ENCODE assay signal across 12 mouse cellular contexts in genomic region chr1:86263564-86264339, GRCm38 (mm10). TPM values are rescaled to one million over a fixed set of nuclear protein-coding genes. Genes with fewer than 3 reads are reported as not detected.
A peak's percentile ranks its signal among the peaks of the same experiment; 100 is the strongest.
DNase-seq lines count a peak whose midpoint lies in the region; ATAC-seq lines count a peak whose summit lies in the region.
"Had no signal": no experiment of that assay in that cellular context is flagged by ENCODE, and none has a peak within 500 bp of the region (broad histone marks: within the 10 kb centered on the region; RNA-seq: fewer than 3 reads in every experiment).

No protein-coding gene starts in this region.

- no peak overlapping the region for H3K4me2 ChIP-seq in embryonic facial prominence, embryonic 15.5 days (replicated peaks)
- H3K4me2 ChIP-seq: forebrain, embryonic 15.5 days; heart, embryonic 11.5 days; limb, embryonic 12.5 days had no signal

- WGBS in embryonic facial prominence, embryonic 15.5 days = 53% methylated on average over 7 of the region's 7 CpGs

- H3K4me1 ChIP-seq in embryonic facial prominence, embryonic 15.5 days = no peaks in the 10 kb centered on the region
- H3K4me1 ChIP-seq: forebrain, embryonic 15.5 days; limb, embryonic 12.5 days had no signal

- intact Hi-C loops in gastrocnemius, postnatal 14 days (cut with DNase I; ENCODE audit: low total_unique reads) = no loop called here

- no peaks in the 10 kb centered on the region for H3K36me3 ChIP-seq in embryonic facial prominence, embryonic 15.5 days
- H3K36me3 ChIP-seq: forebrain, embryonic 15.5 days; limb, embryonic 12.5 days had no signal

- no peaks in the 10 kb centered on the region for H3K27me3 ChIP-seq in embryonic facial prominence, embryonic 15.5 days
- H3K27me3 ChIP-seq: forebrain, embryonic 15.5 days; limb, embryonic 12.5 days had no signal

- H3K9ac ChIP-seq in embryonic facial prominence, embryonic 15.5 days = no peak overlapping the region
- H3K9ac ChIP-seq: forebrain, embryonic 15.5 days; limb, embryonic 12.5 days had no signal

- peak overlapping the region; percentile 11; the same call in 1 of the 2 replicates for H3K27ac ChIP-seq in embryonic facial prominence, embryonic 15.5 days (replicated peaks)
- H3K27ac ChIP-seq: forebrain, embryonic 15.5 days; limb, embryonic 12.5 days had no signal

- no peaks in the 10 kb centered on the region for H3K9me3 ChIP-seq in embryonic facial prominence, embryonic 15.5 days (replicated peaks)
- H3K9me3 ChIP-seq: forebrain, embryonic 15.5 days; limb, embryonic 12.5 days had no signal

- no peak overlapping the region for H3K4me3 ChIP-seq in embryonic facial prominence, embryonic 15.5 days (replicated peaks)
- H3K4me3 ChIP-seq: forebrain, embryonic 15.5 days; limb, embryonic 12.5 days had no signal

- peak; percentile 8 to 41 for DNase-seq in heart, adult 9 months (ENCODE audit: low spot score in 2 of 2)
- DNase-seq in heart, postnatal 4 days = no peak
- peak; percentile 55 for DNase-seq in lung, postnatal 36 days
- DNase-seq in spleen, postnatal 10 days (ENCODE audit: low spot score in 2 of 2) = peak; percentile 31 to 33
- no peak for DNase-seq in gastrocnemius, postnatal 14 days
- no peak for DNase-seq in layer of hippocampus, adult 9-10 months (ENCODE audit: low spot score)
- DNase-seq in adipocyte (ENCODE audit: low spot score) = no peak

- ATAC-seq in embryonic facial prominence, embryonic 15.5 days (ENCODE audit: insufficient number of reproducible peaks, low FRiP score, low TSS enrichment, low read depth) = peak; percentile 73
- ATAC-seq: forebrain, embryonic 15.5 days had no signal

RNA-seq across cellular contexts. Expression of gene B3gnt7, which starts 38.9 kb away (rescaled TPM):
- 1 to 10 TPM in 1 of 2 experiments, under 1 TPM in 1; 0.98 to 1.1 TPM for total RNA-seq in heart, postnatal 4 days (2021)
- polyA plus RNA-seq in embryonic facial prominence, embryonic 15.5 days (2015; fragmentation: Nextera tagmentation; extraction: Ambion mirVana) = 4.4 and 5.5 TPM in 2 replicates
- total RNA-seq in gastrocnemius, postnatal 14 days (2021) = under 1 TPM in 1 of 2 experiments, not detected in 1; 0.12 TPM
- polyA plus RNA-seq: C2C12 had no signal

Comparison
In these comparisons a context has a peak if more than half of its experiments do, and no peak if none do; other contexts are left out.
1. DNase-seq: peak in heart, adult 9 months (2 of 2), lung, postnatal 36 days (single experiment) and spleen, postnatal 10 days (2 of 2); none in heart, postnatal 4 days (single experiment), gastrocnemius, postnatal 14 days (single experiment), layer of hippocampus, adult 9-10 months (single experiment) and adipocyte (single experiment).